Mouse (Mus musculus) thymus, adult 2 months (tissue): ENCODE data around the gene Stxbp4.

Source experiments
- CTCF ChIP-seq: fragments of 200-500 bp; IDR thresholded peaks from 2 replicates; pipeline ENCODE4 v1.5.1; 2012; ENCODE audit warnings: mild to moderate bottlenecking, control low read depth, low read length, moderate library complexity, borderline replicate concordance; ENCODE audit not compliant: control insufficient read depth, poor library complexity, insufficient read depth; ENCODE audit errors: extremely low read depth
- POLR2A ChIP-seq: fragments of 200-500 bp; IDR thresholded peaks from 2 replicates; pipeline ENCODE4 v1.6.1; 2012; ENCODE audit warnings: mild to moderate bottlenecking, low read length, control low read depth, moderate library complexity; ENCODE audit not compliant: control insufficient read depth, poor library complexity, insufficient read depth; ENCODE audit errors: extremely low read depth

DNA sequence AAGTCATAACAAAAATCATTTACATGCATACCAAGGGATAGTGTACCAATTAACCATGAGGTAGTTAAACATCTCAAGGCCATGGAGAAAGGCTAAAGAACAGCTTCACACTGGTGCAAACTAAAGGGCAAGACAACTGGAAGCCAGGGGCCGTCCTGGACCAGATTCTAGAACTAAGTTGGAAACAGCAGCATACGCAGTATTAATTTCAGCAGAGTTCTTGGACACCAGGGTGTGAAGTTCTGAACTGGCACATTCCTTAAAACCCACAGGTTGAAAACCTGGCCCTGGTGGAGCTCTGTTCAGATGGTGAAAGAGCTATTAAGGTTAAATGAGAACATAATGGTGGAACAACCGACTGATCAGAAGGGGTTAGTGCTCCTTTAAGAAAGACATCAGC, 3.2 kb downstream of the Stxbp4 start:
- TF ChIP-seq POLR2A: no peak
- TF ChIP-seq CTCF: no peak
